ENCODE assay signal across 10 mouse cellular contexts in genomic region chr3:64587618-64588017, GRCm38 (mm10). TPM values are rescaled to one million over a fixed set of nuclear protein-coding genes. Genes with fewer than 3 reads are reported as not detected.
DNase-seq lines count a peak whose midpoint lies in the region; ATAC-seq and TF ChIP-seq lines count a peak whose summit lies in the region.
"Had no signal": no experiment of that assay in that cellular context is flagged by ENCODE, and none has a peak within 500 bp of the region (broad histone marks: within the 10 kb centered on the region; RNA-seq: fewer than 3 reads in every experiment).

No protein-coding gene starts in this region.

- H3K4me1 ChIP-seq in forebrain, postnatal 0 days (ENCODE audit: insufficient read depth) = no peaks in the 10 kb centered on the region
- H3K4me1 ChIP-seq in forebrain, embryonic 10.5 days = no peaks in the 10 kb centered on the region
- H3K4me1 ChIP-seq in lung, embryonic 14.5 days (ENCODE audit: insufficient read depth) = no peaks in the 10 kb centered on the region
- H3K4me1 ChIP-seq in heart, embryonic 10.5 days = no peaks in the 10 kb centered on the region
- H3K4me1 ChIP-seq: limb, embryonic 12.5 days had no signal

- H3K27ac ChIP-seq in forebrain, postnatal 0 days (ENCODE audit: low read depth, low read length) = no peak overlapping the region
- no peak overlapping the region for H3K27ac ChIP-seq in forebrain, embryonic 10.5 days
- H3K27ac ChIP-seq in lung, embryonic 14.5 days (ENCODE audit: low read depth) = no peak overlapping the region
- no peak overlapping the region for H3K27ac ChIP-seq in heart, embryonic 10.5 days
- H3K27ac ChIP-seq: limb, embryonic 12.5 days had no signal

- H3K36me3 ChIP-seq in forebrain, postnatal 0 days (ENCODE audit: insufficient read depth) = no peaks in the 10 kb centered on the region
- H3K36me3 ChIP-seq in forebrain, embryonic 10.5 days (replicated peaks) = no peaks in the 10 kb centered on the region
- no peaks in the 10 kb centered on the region for H3K36me3 ChIP-seq in lung, embryonic 14.5 days (ENCODE audit: insufficient read depth)
- H3K36me3 ChIP-seq in heart, embryonic 10.5 days = no peaks in the 10 kb centered on the region
- H3K36me3 ChIP-seq: limb, embryonic 12.5 days had no signal

- TF ChIP-seq CTCF in forebrain, postnatal 0 days (IDR thresholded peaks at IDR 0.05; ENCODE audit: low read depth) = no peak; the same call in 1 of the 2 replicates
- TF ChIP-seq CTCF in lung, embryonic 14.5 days (IDR thresholded peaks at IDR 0.05; ENCODE audit: low read depth) = peak; percentile 41

- WGBS in forebrain, postnatal 0 days = 74% methylated on average over 9 of the region's 9 CpGs
- 70% methylated on average over 9 of the region's 9 CpGs for WGBS in forebrain, embryonic 10.5 days
- 66% methylated on average over 9 of the region's 9 CpGs for WGBS in lung, embryonic 14.5 days
- WGBS in heart, embryonic 10.5 days = 62% methylated on average over 9 of the region's 9 CpGs

- no peaks in the 10 kb centered on the region for H3K9me3 ChIP-seq in forebrain, postnatal 0 days (ENCODE audit: low read length)
- H3K9me3 ChIP-seq in forebrain, embryonic 10.5 days = peaks cover 6% of the 10 kb centered on the region; the same call in 1 of the 2 replicates
- no peaks in the 10 kb centered on the region for H3K9me3 ChIP-seq in lung, embryonic 14.5 days (ENCODE audit: low read depth, low read length)
- peaks cover 7% of the 10 kb centered on the region for H3K9me3 ChIP-seq in heart, embryonic 10.5 days

- H3K27me3 ChIP-seq in forebrain, postnatal 0 days (ENCODE audit: insufficient read depth, low read length) = no peaks in the 10 kb centered on the region
- H3K27me3 ChIP-seq in forebrain, embryonic 10.5 days (ENCODE audit: poor library complexity, severe bottlenecking) = no peaks in the 10 kb centered on the region
- no peaks in the 10 kb centered on the region for H3K27me3 ChIP-seq in lung, embryonic 14.5 days (ENCODE audit: insufficient read depth, low read length)
- no peaks in the 10 kb centered on the region for H3K27me3 ChIP-seq in heart, embryonic 10.5 days (ENCODE audit: insufficient read depth, poor library complexity, severe bottlenecking)
- H3K27me3 ChIP-seq: limb, embryonic 12.5 days had no signal

- peak; percentile 9 for DNase-seq in forebrain, postnatal 0 days
- DNase-seq in forebrain, embryonic 10.5 days (ENCODE audit: extremely low spot score, low spot score) = no peak
- DNase-seq in lung, embryonic 14.5 days = peak; percentile 34
- DNase-seq in lung, postnatal 4 days = no peak
- DNase-seq in embryo, embryonic 10 days (ENCODE audit: low spot score) = peak; percentile 17
- DNase-seq in retina, postnatal 1 day = peak; percentile 35
- DNase-seq in natural killer cell, adult 2 months (ENCODE audit: low spot score in 2 of 2) = no peak
- DNase-seq in heart, embryonic 10.5 days (ENCODE audit: low spot score) = no peak
- DNase-seq: gastrocnemius, postnatal 14 days had no signal

- no peak for ATAC-seq in forebrain, postnatal 0 days
- ATAC-seq in lung, embryonic 14.5 days (ENCODE audit: insufficient read depth) = no peak

- H3K4me3 ChIP-seq in forebrain, postnatal 0 days (ENCODE audit: low read depth, low read length) = no peak overlapping the region
- no peak overlapping the region for H3K4me3 ChIP-seq in forebrain, embryonic 10.5 days
- no peak overlapping the region for H3K4me3 ChIP-seq in lung, embryonic 14.5 days (ENCODE audit: low read depth, low read length)
- H3K4me3 ChIP-seq in heart, embryonic 10.5 days = no peak overlapping the region
- H3K4me3 ChIP-seq: limb, embryonic 12.5 days had no signal

- no peak overlapping the region for H3K4me2 ChIP-seq in forebrain, postnatal 0 days (ENCODE audit: low read depth)
- no peak overlapping the region for H3K4me2 ChIP-seq in lung, embryonic 14.5 days
- H3K4me2 ChIP-seq: limb, embryonic 12.5 days had no signal

- H3K9ac ChIP-seq in forebrain, postnatal 0 days = no peak overlapping the region
- no peak overlapping the region for H3K9ac ChIP-seq in lung, embryonic 14.5 days
- H3K9ac ChIP-seq: limb, embryonic 12.5 days had no signal

RNA-seq across cellular contexts. Expression of gene Vmn2r6, which starts 22.0 kb away (rescaled TPM):
- not detected in 2 replicates for total RNA-seq in forebrain, postnatal 0 days (2014; rRNA removed)
- polyA plus RNA-seq in forebrain, postnatal 0 days (2015; fragmentation: Nextera tagmentation; extraction: Ambion mirVana) = not detected in 2 replicates
- not detected in 2 replicates for polyA plus RNA-seq in forebrain, embryonic 10.5 days (2016; fragmentation: Nextera tagmentation; extraction: Ambion mirVana)
- not detected in 2 replicates for polyA plus RNA-seq in lung, embryonic 14.5 days (2014; fragmentation: Nextera tagmentation; extraction: Ambion mirVana)
- not detected in 2 replicates for polyA plus RNA-seq in heart, embryonic 10.5 days (2016; fragmentation: Nextera tagmentation; extraction: Ambion mirVana)
- total RNA-seq: gastrocnemius, postnatal 14 days had no signal
- polyA plus RNA-seq: limb, embryonic 12.5 days had no signal

Comparison
In these comparisons a context has a peak if more than half of its experiments do, and no peak if none do; other contexts are left out.
1. DNase-seq: peak in forebrain, postnatal 0 days (single experiment), lung, embryonic 14.5 days (single experiment), embryo, embryonic 10 days (single experiment) and retina, postnatal 1 day (single experiment); none in forebrain, embryonic 10.5 days (single experiment), lung, postnatal 4 days (0 of 2), natural killer cell, adult 2 months (0 of 2) and heart, embryonic 10.5 days (single experiment).